Mouse (Mus musculus): ENCODE measurements around the gene Prickle2. TPM values are rescaled to one million over a fixed set of nuclear protein-coding genes. Genes with fewer than 3 reads are reported as not detected.
A peak's percentile ranks its signal among the peaks of the same experiment; 100 is the strongest.

The Prickle2 gene
- total and polyA plus RNA-seq, 2 experiments from 2014 or later = 10.9 to 27.4 TPM

DNA sequence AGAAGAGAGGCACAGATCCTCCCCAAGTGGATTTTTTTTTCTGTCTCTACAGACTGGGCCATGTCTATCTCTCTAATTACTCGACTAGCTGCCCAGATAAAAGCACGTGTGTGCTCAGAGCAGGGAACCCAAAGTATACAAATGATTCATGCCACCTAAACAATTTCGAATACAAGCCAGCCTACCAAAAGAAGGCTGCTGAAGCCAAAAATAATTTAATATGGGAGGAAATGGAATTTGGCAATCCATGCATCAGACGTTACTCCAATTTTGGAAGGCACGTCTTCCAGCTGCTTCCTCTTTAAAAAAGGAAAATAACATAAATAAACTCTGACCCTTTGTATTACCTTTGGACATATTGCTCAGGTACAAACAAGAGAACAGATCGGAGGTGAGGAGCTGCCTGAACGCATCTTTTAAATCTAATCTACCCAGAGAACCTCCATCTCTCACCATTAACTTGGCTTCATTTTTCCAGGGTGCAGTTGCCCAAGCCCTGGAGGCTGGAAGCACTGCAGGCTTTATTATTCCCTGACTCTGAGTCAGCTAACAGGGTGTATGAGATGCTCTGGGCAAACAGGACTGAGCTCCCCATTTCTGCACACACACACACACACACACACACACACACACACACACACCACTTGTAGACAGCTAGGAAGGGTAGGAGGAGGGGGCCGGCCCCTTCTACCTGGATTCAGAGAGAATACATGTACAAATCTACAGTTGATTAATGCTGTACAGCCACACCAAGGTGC lies 172.5 kb downstream of the Prickle2 start:
- Histone ChIP-seq H3K27me3 (ENCODE audit: insufficient read depth, low read length) (no peaks in the 10 kb centered on the region), H3K4me1 (ENCODE audit: insufficient read depth, low read length) (peaks cover 7% of the 10 kb centered on the region), H3K4me3 (ENCODE audit: low read depth, low read length) (no peak overlapping the region), H3K27ac (ENCODE audit: low read depth, low read length) (no peak overlapping the region), H3K9me3 (ENCODE audit: low read length) (no peaks in the 10 kb centered on the region), H3K4me2 (ENCODE audit: low read depth, low read length, poor library complexity, severe bottlenecking) (peak overlapping the region; percentile 12; the same call in 1 of the 2 replicates), H3K36me3 (ENCODE audit: insufficient read depth, low read length) (no peaks in the 10 kb centered on the region), H3K9ac (replicated peaks; ENCODE audit: low read length, poor library complexity, severe bottlenecking) (no peak overlapping the region)
- TF ChIP-seq CTCF (IDR thresholded peaks at IDR 0.05) = no peak
- no peak for ATAC-seq (ENCODE audit: low FRiP score)
- DNase-seq (ENCODE audit: low spot score) = no peak
- WGBS = 74% methylated on average over 8 of the region's 8 CpGs

DNA sequence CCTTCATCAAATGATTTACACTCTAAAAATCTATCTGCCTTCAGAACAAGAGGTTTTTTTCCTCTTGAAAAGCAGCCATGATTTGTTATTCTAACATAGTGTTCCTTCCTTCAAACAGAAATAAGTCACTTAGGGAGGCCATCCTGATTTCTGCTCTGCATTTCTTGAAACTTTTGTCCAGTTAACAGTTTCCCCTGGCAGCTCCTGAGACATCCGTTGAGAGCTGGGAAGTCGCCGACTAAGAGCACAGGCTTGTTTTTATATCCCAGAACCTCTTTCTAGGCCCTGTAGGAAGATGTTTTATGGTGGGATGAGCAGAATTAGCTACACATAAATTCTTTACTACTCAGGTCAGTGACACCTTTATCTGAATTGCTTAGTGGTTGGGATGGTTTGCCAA lies 173.1 kb downstream of the Prickle2 start:
- no peaks in the 10 kb centered on the region for H3K27me3 ChIP-seq (ENCODE audit: insufficient read depth, low read length)
- no peak for TF ChIP-seq CTCF (IDR thresholded peaks at IDR 0.05)
- no peaks in the 10 kb centered on the region for H3K36me3 ChIP-seq (ENCODE audit: insufficient read depth, low read length)
- no peak for DNase-seq (ENCODE audit: low spot score)
- 60% methylated on average over 3 of the region's 3 CpGs for WGBS
- no peak overlapping the region for H3K4me2 ChIP-seq (ENCODE audit: low read depth, low read length, poor library complexity, severe bottlenecking)
- ATAC-seq (ENCODE audit: low FRiP score) = no peak
- H3K4me1 ChIP-seq (ENCODE audit: insufficient read depth, low read length) = peaks cover 7% of the 10 kb centered on the region
- no peaks in the 10 kb centered on the region for H3K9me3 ChIP-seq (ENCODE audit: low read length)
- H3K4me3 ChIP-seq (ENCODE audit: low read depth, low read length) = no peak overlapping the region
- no peak overlapping the region for H3K9ac ChIP-seq (replicated peaks; ENCODE audit: low read length, poor library complexity, severe bottlenecking)
- H3K27ac ChIP-seq (ENCODE audit: low read depth, low read length) = no peak overlapping the region

DNA sequence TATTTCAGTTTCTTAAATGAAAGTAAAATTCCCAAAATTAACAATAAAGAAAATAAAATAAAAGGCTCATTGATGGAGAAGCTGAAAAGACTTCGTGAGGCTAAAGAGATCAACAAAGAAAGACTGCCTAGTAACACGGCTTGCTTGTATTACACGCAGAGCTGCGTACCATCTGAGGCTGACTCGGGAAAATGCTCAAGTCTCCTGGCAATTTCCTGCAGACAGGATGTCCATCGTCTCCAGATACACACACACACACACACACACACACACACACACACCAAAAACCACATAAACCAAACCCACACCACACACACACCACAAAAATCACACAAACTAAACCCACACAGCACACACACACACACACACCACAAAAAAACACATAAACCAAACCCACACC lies 173.6 kb downstream of the Prickle2 start:
- ATAC-seq (ENCODE audit: low FRiP score) (no peak), DNase-seq (ENCODE audit: low spot score) (no peak)
- no peak overlapping the region for H3K4me2 ChIP-seq (ENCODE audit: low read depth, low read length, poor library complexity, severe bottlenecking)
- no peak overlapping the region for H3K9ac ChIP-seq (replicated peaks; ENCODE audit: low read length, poor library complexity, severe bottlenecking)
- no peak overlapping the region for H3K4me3 ChIP-seq (ENCODE audit: low read depth, low read length)
- H3K9me3 ChIP-seq (ENCODE audit: low read length) = no peaks in the 10 kb centered on the region
- H3K27ac ChIP-seq (ENCODE audit: low read depth, low read length) = no peak overlapping the region
- peaks cover 7% of the 10 kb centered on the region for H3K4me1 ChIP-seq (ENCODE audit: insufficient read depth, low read length)
- H3K36me3 ChIP-seq (ENCODE audit: insufficient read depth, low read length) = no peaks in the 10 kb centered on the region
- H3K27me3 ChIP-seq (ENCODE audit: insufficient read depth, low read length) = no peaks in the 10 kb centered on the region
- TF ChIP-seq CTCF (IDR thresholded peaks at IDR 0.05) = no peak
- 55% methylated on average over 6 of the region's 6 CpGs for WGBS

DNA sequence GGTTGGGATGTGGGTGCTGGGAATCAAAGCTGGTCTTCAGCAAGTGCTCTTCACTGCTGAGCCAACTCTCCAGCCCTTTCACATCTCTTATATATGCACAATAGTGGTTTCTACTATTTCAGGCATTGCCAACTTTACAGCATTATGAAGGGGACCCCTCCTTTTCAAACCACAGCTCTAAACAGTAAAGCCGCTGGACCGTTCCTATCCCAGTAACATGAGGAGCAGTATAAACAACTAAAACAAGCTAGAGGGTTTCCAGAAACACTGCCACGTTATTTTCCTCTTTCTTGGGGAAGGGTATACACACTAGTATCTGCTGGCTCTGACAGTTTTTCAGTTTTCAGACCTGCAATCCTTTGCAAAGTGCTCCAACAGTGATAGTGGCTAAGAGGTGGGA lies 179.7 kb downstream of the Prickle2 start:
- WGBS = 75% methylated on average over 3 of the region's 3 CpGs
- no peak for TF ChIP-seq CTCF (IDR thresholded peaks at IDR 0.05)
- H3K4me1 ChIP-seq (ENCODE audit: insufficient read depth, low read length) = no peaks in the 10 kb centered on the region
- no peaks in the 10 kb centered on the region for H3K27me3 ChIP-seq (ENCODE audit: insufficient read depth, low read length)
- ATAC-seq (ENCODE audit: low FRiP score) = no peak
- no peak overlapping the region for H3K9ac ChIP-seq (replicated peaks; ENCODE audit: low read length, poor library complexity, severe bottlenecking)
- no peak overlapping the region for H3K4me3 ChIP-seq (ENCODE audit: low read depth, low read length)
- no peak for DNase-seq (ENCODE audit: low spot score)
- no peak overlapping the region for H3K4me2 ChIP-seq (ENCODE audit: low read depth, low read length, poor library complexity, severe bottlenecking)
- no peaks in the 10 kb centered on the region for H3K36me3 ChIP-seq (ENCODE audit: insufficient read depth, low read length)
- H3K27ac ChIP-seq (ENCODE audit: low read depth, low read length) = no peak overlapping the region
- H3K9me3 ChIP-seq (ENCODE audit: low read length) = no peaks in the 10 kb centered on the region

DNA sequence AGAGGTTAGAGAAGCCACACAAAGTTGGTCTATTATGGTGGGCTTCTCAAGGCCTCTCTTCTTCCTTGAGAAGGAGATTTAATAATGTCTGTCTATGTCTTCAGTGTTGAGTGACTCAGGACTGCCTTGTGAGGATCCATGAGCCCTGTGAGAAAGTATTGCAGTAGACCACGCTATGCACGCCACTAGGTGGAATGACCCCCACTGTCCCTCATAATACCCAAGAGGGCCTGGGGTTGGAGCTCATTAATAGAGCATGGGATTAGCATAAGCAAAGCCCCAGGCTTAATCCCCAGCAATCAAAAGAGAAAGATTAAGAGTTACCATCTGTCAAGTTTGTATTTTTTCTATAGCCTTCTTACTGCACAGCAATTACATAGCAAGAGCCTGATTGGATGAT lies 180.3 kb downstream of the Prickle2 start:
- ATAC-seq (ENCODE audit: low FRiP score) (no peak), DNase-seq (ENCODE audit: low spot score) (no peak)
- no peaks in the 10 kb centered on the region for H3K36me3 ChIP-seq (ENCODE audit: insufficient read depth, low read length)
- no peak for TF ChIP-seq CTCF (IDR thresholded peaks at IDR 0.05)
- no peak overlapping the region for H3K4me2 ChIP-seq (ENCODE audit: low read depth, low read length, poor library complexity, severe bottlenecking)
- no peaks in the 10 kb centered on the region for H3K4me1 ChIP-seq (ENCODE audit: insufficient read depth, low read length)
- H3K9ac ChIP-seq (replicated peaks; ENCODE audit: low read length, poor library complexity, severe bottlenecking) = no peak overlapping the region
- H3K27ac ChIP-seq (ENCODE audit: low read depth, low read length) = no peak overlapping the region
- H3K4me3 ChIP-seq (ENCODE audit: low read depth, low read length) = no peak overlapping the region
- no peaks in the 10 kb centered on the region for H3K9me3 ChIP-seq (ENCODE audit: low read length)
- WGBS = 27% methylated on average over 2 of the region's 2 CpGs
- H3K27me3 ChIP-seq (ENCODE audit: insufficient read depth, low read length) = no peaks in the 10 kb centered on the region

DNA sequence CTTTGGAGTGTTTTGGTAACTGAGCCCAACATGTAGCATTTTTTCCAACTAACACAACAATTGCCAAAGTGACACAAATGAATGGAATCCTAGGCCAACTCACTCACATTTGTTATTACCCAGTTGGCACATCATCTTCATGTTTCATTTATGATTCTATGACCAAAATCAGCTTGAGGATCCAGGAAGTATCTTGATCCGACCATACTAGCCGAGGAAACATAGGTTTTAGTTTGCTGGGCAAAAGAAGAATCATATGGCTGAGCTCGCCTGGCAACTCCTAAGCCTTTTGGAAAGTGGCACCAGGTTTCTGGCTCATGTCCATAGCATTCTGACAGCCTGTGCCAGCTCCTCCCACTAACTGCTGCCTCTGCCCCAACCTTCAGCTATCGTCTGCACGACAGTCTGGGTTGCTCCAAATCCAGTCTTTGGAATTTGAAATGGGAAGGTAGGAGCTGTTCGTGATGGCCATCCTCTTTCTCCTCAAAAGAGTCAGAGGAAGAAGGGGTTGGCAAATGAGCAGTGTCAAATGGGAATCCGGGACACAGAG lies 184.4 kb downstream of the Prickle2 start:
- Histone ChIP-seq H3K27me3 (ENCODE audit: insufficient read depth, low read length) (no peaks in the 10 kb centered on the region), H3K36me3 (ENCODE audit: insufficient read depth, low read length) (no peaks in the 10 kb centered on the region), H3K9ac (replicated peaks; ENCODE audit: low read length, poor library complexity, severe bottlenecking) (no peak overlapping the region), H3K4me3 (ENCODE audit: low read depth, low read length) (no peak overlapping the region), H3K9me3 (ENCODE audit: low read length) (no peaks in the 10 kb centered on the region), H3K4me1 (ENCODE audit: insufficient read depth, low read length) (no peaks in the 10 kb centered on the region), H3K4me2 (ENCODE audit: low read depth, low read length, poor library complexity, severe bottlenecking) (no peak overlapping the region), H3K27ac (ENCODE audit: low read depth, low read length) (no peak overlapping the region)
- no peak for TF ChIP-seq CTCF (IDR thresholded peaks at IDR 0.05)
- 65% methylated on average over 7 of the region's 7 CpGs for WGBS
- peak; percentile 91 for DNase-seq (ENCODE audit: low spot score)
- ATAC-seq (ENCODE audit: low FRiP score) = no peak
